Mouse (Mus musculus) CH12F3 (cell line): ENCODE results near the gene Mavs.
"Not testable (repeated sequence)": the region's sequence is repeated elsewhere in the genome, so short reads cannot be mapped to it uniquely, and the experiment has no call there.

Experiments used
- in situ Hi-C: fragments of 300-500 bp; cut with MboI; formaldehyde crosslinking; loops from 2 replicates; pipeline ENCODE4 v1.14.3; 2020; ENCODE audit warnings: low sequenced_read_pairs

Mavs gene

GRCm38 (mm10) chr2:131209969-131210792, 23.7 kb upstream of the Mavs start:
- in situ Hi-C loops, result no loop called here

GRCm38 (mm10) chr2:131211026-131211615, 22.7 kb upstream of the Mavs start:
- in situ Hi-C loops, result no loop called here

- in situ Hi-C loops, result no loop called here
Measured at GRCm38 (mm10) chr2:131213773-131214172, 20.1 kb upstream of the Mavs start.

GRCm38 (mm10) chr2:131215941-131216858, 17.7 kb upstream of the Mavs start:
- in situ Hi-C loops, result no loop called here

GRCm38 (mm10) chr2:131220030-131220429, 13.8 kb upstream of the Mavs start:
- in situ Hi-C loops, result no loop called here

GRCm38 (mm10) chr2:131221853-131222515, 11.9 kb upstream of the Mavs start:
- in situ Hi-C loops, result no loop called here

GRCm38 (mm10) chr2:131222562-131222961, 11.3 kb upstream of the Mavs start:
- in situ Hi-C loops, result no loop called here

GRCm38 (mm10) chr2:131223569-131223968, 10.3 kb upstream of the Mavs start:
- in situ Hi-C loops, result no loop called here

- in situ Hi-C loops, result no loop called here
Measured at GRCm38 (mm10) chr2:131225178-131225577, 8.7 kb upstream of the Mavs start.

GRCm38 (mm10) chr2:131226669-131227068, 7.2 kb upstream of the Mavs start:
- in situ Hi-C loops, result not testable (repeated sequence)

- in situ Hi-C loops, result no loop called here
Measured at GRCm38 (mm10) chr2:131227243-131227642, 6.6 kb upstream of the Mavs start.

GRCm38 (mm10) chr2:131232558-131232957, 1.3 kb upstream of the Mavs start:
- in situ Hi-C loops, result no loop called here

GRCm38 (mm10) chr2:131234127-131234650, 326 bp downstream of the Mavs start:
- in situ Hi-C loops, result no loop called here

- in situ Hi-C loops, result no loop called here
Measured at GRCm38 (mm10) chr2:131234970-131235635, 1.2 kb downstream of the Mavs start.

- in situ Hi-C loops, result no loop called here
Measured at GRCm38 (mm10) chr2:131242180-131242579, 8.3 kb downstream of the Mavs start.

GRCm38 (mm10) chr2:131242929-131243328, 9.1 kb downstream of the Mavs start:
- in situ Hi-C loops, result no loop called here

- in situ Hi-C loops, result loop anchor here (10.0 kb wide), 1 partner anchor 159 kb away; no protein-coding TSS in a partner anchor
Measured at GRCm38 (mm10) chr2:131253681-131254328, 19.9 kb downstream of the Mavs start.

- in situ Hi-C loops, result loop anchor here (10.0 kb wide), 1 partner anchor 160 kb away; no protein-coding TSS in a partner anchor
Measured at GRCm38 (mm10) chr2:131254329-131254713, 20.5 kb downstream of the Mavs start.

GRCm38 (mm10) chr2:131255738-131256137, 21.9 kb downstream of the Mavs start:
- in situ Hi-C loops, result loop anchor here (10.0 kb wide), 1 partner anchor 161 kb away; no protein-coding TSS in a partner anchor
